Mouse (Mus musculus) natural killer cell, adult 2 months (primary cell): Measurements from ENCODE around the gene Ablim1.

Experiments
- DNase-seq, 2 experiments: peaks; one replicate each; pipeline ENCODE4 v3.0.0; 2022; ENCODE audit warnings: low spot score in 2 of 2

Ablim1 gene

GRCm38 (mm10) chr19:57304666-57305065 lies 10.1 kb downstream of the Ablim1 start:
- no peak for DNase-seq

DNA sequence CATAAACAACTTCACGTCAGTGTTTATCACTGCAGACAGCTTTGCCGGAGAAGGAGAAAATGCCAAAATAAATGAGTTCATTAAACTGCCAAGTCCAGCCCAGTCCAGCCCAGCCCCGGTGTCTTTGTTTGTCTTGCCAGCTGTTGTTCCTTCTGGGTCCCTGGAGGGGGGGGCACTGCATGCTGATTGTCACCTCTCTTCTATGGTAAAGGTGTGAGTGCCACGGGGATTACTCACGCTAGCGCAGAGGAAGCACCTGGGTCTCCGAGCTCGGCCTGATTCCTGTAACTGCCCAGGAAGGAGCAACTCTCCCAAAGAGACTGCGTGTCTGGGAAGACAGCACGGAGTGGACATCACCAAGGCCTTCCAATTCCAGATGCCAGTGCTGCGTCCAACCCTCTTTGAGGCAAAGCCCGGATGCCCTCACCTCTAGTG lies 12.7 kb downstream of the Ablim1 start:
- DNase-seq, result no peak

GRCm38 (mm10) chr19:57298006-57298405 lies 16.7 kb downstream of the Ablim1 start:
- DNase-seq, result no peak

GRCm38 (mm10) chr19:57297447-57297846 lies 17.3 kb downstream of the Ablim1 start:
- DNase-seq, result no peak

GRCm38 (mm10) chr19:57296539-57296938 lies 18.2 kb downstream of the Ablim1 start:
- no peak for DNase-seq

DNA sequence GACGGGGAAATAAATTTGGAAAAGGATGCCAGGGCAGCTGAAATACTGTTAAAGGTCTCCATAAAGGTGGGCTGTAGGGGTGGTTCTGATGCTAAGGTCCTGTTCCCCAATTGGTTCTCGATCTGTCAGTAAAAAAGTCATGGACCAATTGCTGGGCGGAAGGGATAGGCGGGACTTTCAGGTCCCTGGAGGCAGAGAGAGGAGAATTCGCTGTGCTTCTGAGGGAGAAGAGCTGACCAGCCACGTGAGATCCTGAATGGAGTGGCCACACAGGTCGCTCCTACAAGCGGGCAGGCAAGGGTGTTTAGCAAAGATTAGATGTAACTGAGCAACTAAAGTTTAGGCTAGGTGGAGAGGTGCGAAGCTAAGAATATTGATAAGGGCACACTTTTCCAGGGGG lies 19.2 kb downstream of the Ablim1 start:
- DNase-seq, result no peak

DNA sequence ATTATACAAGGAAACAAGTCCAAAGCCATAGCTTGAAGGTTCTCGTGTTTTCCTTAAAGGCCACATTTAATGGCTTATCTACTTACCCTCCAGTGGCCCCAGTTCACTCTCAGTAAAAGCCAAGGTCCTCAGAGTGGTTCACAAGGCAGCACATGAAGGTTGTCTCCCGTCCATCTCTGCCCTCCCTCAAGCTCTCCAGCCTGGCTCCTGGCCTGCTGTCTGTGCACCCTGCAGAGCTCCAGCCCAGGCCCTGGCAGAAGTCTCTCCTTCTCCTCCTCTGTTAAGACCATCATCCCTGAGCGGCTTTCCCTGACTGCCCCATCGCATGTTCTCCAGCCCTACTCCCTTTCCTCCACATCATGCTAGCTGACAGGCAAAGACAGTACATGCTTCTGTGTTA lies 20.4 kb downstream of the Ablim1 start:
- no peak for DNase-seq

- DNase-seq, result peak; percentile 2 to 10
Observed at GRCm38 (mm10) chr19:57293737-57294136, 21.0 kb downstream of the Ablim1 start.

- DNase-seq, result no peak
Observed at GRCm38 (mm10) chr19:57283310-57283709, 31.4 kb downstream of the Ablim1 start.

DNA sequence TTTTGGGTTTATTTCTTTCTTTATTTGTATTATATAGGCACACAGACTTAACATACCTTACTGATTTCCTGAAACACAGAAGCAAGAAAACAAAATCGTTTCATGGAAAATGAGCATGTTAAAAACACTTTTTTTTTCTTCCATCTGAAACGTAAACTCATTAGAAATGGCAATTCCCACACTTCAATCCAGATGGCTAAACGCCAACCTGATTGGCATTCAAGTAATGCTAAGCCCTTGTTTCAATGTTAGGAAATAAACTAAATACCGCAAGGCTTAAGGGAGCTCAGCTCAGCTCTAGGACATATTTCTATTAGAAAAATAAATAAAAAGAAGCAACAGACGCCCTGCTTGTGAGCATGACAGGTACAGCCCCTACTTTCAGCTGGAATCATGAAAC lies 32.1 kb downstream of the Ablim1 start:
- no peak for DNase-seq

DNA sequence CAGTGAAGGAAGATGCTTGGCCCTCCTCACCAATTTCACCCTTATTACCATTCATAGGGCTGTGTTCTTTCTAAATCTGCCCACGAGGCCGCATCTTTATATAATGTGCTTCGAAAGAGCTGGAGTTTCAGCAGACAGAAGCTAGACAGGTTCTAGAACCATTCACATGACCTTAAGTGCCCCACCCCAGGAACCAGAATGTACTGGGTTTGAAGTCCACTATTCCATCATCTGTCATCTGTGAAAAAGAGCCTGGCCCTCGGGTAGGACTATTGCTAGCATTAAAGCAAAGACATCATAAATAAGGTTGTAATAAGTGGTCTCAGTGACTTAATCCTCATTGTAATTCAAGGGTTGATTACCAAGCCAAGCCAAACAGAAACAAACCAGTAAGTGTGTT lies 35.1 kb downstream of the Ablim1 start:
- no peak for DNase-seq

GRCm38 (mm10) chr19:57278263-57278662 lies 36.5 kb downstream of the Ablim1 start:
- DNase-seq, result no peak

DNA sequence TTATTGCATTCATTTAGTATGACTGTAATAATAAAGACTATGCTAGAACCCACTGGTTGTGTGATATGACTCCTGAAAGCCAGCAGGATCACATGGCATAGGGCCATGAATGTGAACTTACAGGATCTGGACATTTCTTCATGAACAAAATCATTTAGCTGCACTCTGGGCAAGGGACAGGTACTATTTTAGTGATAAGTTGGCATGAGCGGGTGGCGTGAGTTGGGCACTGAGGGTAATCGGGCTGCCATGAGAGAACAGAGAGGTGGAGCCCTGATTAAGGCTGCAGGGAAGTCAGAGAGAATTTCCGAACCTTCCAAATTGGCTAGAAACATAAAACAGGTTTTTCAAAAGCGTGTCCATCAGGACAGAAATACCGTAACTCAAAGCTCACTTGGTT lies 37.7 kb downstream of the Ablim1 start:
- DNase-seq, result no peak

- no peak for DNase-seq
Observed at GRCm38 (mm10) chr19:57275166-57275953, 39.4 kb downstream of the Ablim1 start.

DNA sequence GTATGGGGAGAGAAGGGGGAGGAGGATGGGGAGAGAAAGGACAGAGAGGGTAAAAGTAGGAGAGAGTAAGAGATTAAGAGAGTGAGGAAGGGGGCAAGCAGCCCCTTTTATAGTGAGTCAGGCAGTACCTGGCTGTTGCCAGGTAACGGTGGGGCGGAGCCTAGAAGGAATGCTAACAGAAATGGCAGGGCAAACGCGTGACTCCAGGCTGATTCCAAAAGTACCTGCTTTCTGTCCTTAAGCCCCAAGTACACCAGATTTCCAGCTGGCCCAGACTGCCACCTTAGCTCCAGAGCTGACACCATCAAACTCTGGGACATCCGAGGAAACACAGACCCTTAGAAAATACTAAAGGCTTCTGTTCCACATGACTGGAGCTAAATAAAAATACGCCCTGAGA lies 40.0 kb downstream of the Ablim1 start:
- no peak for DNase-seq

- no peak for DNase-seq
Observed at GRCm38 (mm10) chr19:57274286-57274685, 40.4 kb downstream of the Ablim1 start.

DNA sequence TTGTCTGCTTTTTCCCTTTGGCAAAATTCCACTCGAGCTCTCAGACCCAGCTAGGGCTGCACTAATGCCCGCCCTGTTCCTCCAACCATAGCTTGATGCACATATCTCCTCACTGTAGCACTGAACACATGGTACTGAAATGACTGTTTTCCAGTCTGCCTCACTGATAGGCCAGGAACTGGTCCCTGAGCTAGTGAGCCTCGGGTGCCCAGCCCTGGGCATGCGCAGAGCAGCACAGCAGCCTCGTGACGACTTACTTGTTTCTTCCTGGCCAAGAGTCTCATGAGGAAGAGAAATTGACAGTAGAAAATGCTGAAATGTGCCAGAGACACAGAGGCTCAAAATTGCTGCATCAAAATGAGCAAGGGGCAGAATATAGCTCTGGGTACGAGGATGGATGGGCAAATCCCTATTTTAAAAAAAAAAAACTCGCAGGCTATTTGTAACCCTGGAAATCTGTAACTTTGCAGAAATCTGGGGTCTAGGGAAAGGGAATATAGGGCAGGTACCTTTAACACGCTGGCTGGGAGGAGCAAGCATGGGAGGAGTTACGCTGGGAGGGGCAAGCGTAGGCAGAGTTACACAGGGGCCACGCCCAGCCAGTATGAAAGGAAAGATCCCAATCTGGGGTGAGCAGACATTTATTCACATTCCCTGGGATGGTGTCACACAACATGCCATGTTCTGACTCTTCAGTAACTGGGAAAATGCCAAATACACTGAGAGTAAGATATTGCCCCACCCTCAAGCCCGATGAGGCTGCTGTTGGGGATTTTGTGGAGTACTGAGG lies 41.7 kb downstream of the Ablim1 start:
- DNase-seq, result peak; percentile 16 to 59

- DNase-seq, result no peak
Observed at GRCm38 (mm10) chr19:57271757-57272156, 43.0 kb downstream of the Ablim1 start.

- no peak for DNase-seq
Observed at GRCm38 (mm10) chr19:57270711-57271110, 44.0 kb downstream of the Ablim1 start.

GRCm38 (mm10) chr19:57269791-57270190 lies 44.9 kb downstream of the Ablim1 start:
- no peak for DNase-seq

DNA sequence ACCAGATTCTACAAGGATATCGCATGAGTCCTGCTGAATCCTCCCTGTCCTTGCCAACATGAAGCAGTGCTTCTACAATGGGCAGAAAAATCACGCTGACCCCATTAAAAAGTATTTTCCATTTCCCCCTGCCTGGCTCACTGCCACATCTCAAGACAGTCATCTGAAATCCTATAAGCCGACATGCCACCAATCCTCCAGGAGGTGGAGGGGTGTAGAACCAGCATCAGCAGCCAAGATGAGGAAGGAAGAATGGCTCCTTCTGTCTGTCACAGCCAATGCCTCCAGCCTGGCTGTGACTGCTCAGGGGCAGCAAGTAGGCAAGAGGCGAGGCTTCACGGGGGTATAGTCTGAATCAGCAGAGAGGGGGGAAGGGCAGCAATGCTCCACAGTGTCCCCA lies 47.2 kb downstream of the Ablim1 start:
- no peak for DNase-seq

DNA sequence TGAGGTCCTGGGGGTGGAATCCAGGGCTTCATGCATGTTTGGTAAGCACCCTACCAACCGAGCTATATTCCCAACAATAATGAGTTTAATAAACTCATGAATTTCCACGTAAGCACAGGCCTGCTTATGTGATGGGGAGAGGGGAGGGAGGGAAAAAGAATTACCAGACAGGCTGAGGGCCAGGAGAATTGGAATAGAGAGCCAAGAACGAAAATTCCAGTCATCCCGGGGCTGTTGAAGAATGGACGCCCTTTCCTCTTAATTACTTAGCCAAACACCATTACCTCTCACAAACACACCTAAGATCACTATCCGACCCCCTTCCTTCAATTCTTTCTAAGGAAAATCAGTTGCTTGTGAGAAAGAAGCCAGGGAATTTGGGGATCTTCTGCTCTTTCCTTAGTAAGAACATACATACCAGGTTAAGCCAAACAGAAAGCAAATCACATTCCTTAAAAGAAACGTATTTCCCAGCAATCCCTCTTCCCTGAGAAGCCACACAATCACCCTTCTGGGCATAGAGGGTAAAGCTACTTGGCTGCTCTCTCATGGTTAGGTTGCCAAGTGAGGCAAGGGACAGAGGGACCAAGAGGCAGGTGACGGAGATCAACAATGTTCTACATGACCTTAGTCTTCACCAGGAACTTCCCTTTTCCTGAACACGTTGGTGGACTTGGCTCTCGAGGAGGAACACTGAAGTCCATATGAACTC lies 48.2 kb downstream of the Ablim1 start:
- DNase-seq, result no peak
